ENCODE assay signal across 35 mouse cellular contexts in genomic region chr3:52794218-52794617, GRCm38 (mm10).
"Had no signal": no experiment of that assay in that cellular context is flagged by ENCODE, and none has a peak within 500 bp of the region (broad histone marks: within the 10 kb centered on the region; RNA-seq: fewer than 3 reads in every experiment).

No protein-coding gene starts in this region.

- ATAC-seq: hindbrain, embryonic 16.5 days; hindbrain, postnatal 0 days; inflammation-experienced regulatory T-cells, adult 6 months; intestine, embryonic 15.5 days; intestine, embryonic 16.5 days; intestine, postnatal 0 days had no signal

- H3K4me1 ChIP-seq: hindbrain, embryonic 13.5 days; hindbrain, embryonic 15.5 days; intestine, embryonic 15.5 days; kidney, embryonic 15.5 days had no signal

- H3K27ac ChIP-seq: heart, embryonic 13.5 days; heart, embryonic 15.5 days; hindbrain, embryonic 10.5 days; hindbrain, embryonic 12.5 days; hindbrain, embryonic 13.5 days; hindbrain, embryonic 14.5 days; hindbrain, embryonic 15.5 days; hindbrain, postnatal 0 days; intestine, embryonic 15.5 days; kidney, embryonic 15.5 days; kidney, postnatal 0 days; layer of hippocampus, adult 2 months; left cerebral cortex, adult 2 months had no signal

- DNase-seq: heart, postnatal 10 days; heart, postnatal 14 days; heart, postnatal 36 days; heart, postnatal 4 days; kidney, adult 11 months; kidney, adult 18-20 months; kidney, adult 2 months; kidney, adult 8-10 months; kidney, adult 9 months; kidney, postnatal 10 days; kidney, postnatal 14 days; kidney, postnatal 25 days; kidney, postnatal 36 days; kidney, postnatal 4 days; layer of hippocampus, adult 9-11 months; layer of hippocampus, postnatal 36 days had no signal

- H3K27me3 ChIP-seq: heart, embryonic 12.5 days; heart, embryonic 13.5 days; heart, embryonic 15.5 days; hindbrain, embryonic 12.5 days; hindbrain, embryonic 15.5 days; intestine, embryonic 15.5 days; kidney, embryonic 15.5 days had no signal

- H3K36me3 ChIP-seq: heart, embryonic 12.5 days; heart, embryonic 13.5 days; heart, embryonic 15.5 days; hindbrain, embryonic 10.5 days; hindbrain, embryonic 12.5 days; hindbrain, embryonic 13.5 days; hindbrain, embryonic 15.5 days; intestine, embryonic 15.5 days; kidney, embryonic 15.5 days had no signal

- H3K4me2 ChIP-seq: heart, embryonic 11.5 days; heart, embryonic 12.5 days; heart, embryonic 13.5 days; heart, embryonic 15.5 days; hindbrain, embryonic 12.5 days; hindbrain, embryonic 13.5 days; hindbrain, embryonic 14.5 days; hindbrain, embryonic 15.5 days; intestine, embryonic 15.5 days; kidney, embryonic 15.5 days had no signal

- H3K9me3 ChIP-seq: heart, embryonic 12.5 days; heart, embryonic 13.5 days; heart, embryonic 15.5 days; hindbrain, embryonic 10.5 days; hindbrain, embryonic 12.5 days; hindbrain, embryonic 13.5 days; hindbrain, embryonic 15.5 days; intestine, embryonic 15.5 days; kidney, embryonic 15.5 days had no signal

- H3K9ac ChIP-seq: heart, embryonic 12.5 days; heart, embryonic 13.5 days; heart, embryonic 15.5 days; hindbrain, embryonic 12.5 days; hindbrain, embryonic 13.5 days; hindbrain, embryonic 14.5 days; hindbrain, embryonic 15.5 days; intestine, embryonic 15.5 days; kidney, embryonic 15.5 days had no signal

- H3K4me3 ChIP-seq: heart, embryonic 12.5 days; heart, embryonic 13.5 days; heart, embryonic 15.5 days; hindbrain, embryonic 10.5 days; hindbrain, embryonic 12.5 days; hindbrain, embryonic 13.5 days; hindbrain, embryonic 15.5 days; intestine, embryonic 15.5 days; kidney, embryonic 15.5 days; layer of hippocampus, adult 2 months; left cerebral cortex, adult 2 months had no signal
